Mouse (Mus musculus): ENCODE results near the gene Best2. TPM values are rescaled to one million over a fixed set of nuclear protein-coding genes. Genes with fewer than 3 reads are reported as not detected.

Gene Best2
- not detected for total RNA-seq (2023)

GRCm38 (mm10) chr8:85014431-85014830 is at the start of gene Best2:
TSS of gene Best2 (minus strand) at chr8:85014531.

GRCm38 (mm10) chr8:85059879-85060616 is 45.7 kb upstream of the Best2 start, which contains the start of gene Fbxw9:
TSS of gene Fbxw9 (plus strand) at chr8:85060055.

GRCm38 (mm10) chr8:85036718-85037365 is 22.5 kb upstream of the Best2 start, which contains the start of gene Tnpo2:
TSS of gene Tnpo2 (plus strand) at chr8:85036915.

DNA sequence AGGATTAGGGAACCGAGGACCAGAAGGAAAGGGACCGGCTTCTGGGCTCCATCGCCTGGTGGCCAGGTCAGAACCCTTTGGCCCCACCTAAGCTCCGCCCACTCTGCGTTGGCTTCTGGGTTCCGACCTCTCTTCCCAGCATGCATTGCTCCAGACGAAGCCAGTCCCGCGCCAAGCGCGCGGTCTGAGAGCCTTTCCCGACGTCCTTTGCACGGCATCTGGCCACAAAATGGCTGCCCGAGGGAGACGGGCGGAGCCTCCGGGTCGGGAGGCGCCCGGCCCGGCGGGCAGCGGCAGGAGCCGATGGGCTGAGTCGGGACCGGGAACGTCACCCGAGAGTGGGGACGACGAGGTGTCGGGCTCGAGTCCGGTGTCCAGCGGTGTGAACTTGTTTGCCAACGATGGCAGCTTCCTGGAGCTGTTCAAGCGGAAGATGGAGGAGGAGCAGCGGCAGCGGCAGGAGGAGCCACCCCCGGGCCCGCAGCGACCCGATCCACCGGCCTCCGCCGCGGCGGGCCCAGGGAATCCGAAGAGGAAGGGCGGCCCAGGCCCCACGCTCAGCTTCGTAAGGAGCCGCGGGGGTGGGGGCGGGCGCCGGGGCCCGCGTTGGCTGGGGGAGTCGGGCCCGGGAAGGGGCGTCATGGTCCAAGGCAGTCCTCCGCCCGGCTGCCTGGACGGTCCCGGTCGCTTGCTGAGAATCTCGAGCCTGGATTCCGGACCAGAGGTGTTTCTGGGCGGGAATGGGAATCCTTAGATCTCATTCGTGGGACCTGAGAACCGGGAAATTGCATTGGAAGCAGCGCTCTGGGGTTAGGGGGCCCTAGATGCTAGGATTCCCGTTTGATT is 12.6 kb upstream of the Best2 start, which contains the start of gene Trir:
Gene Trir, plus strand, starts transcription at position 154 of the 846 bp plus-strand sequence.

GRCm38 (mm10) chr8:85025098-85025932 is 11.0 kb upstream of the Best2 start, which contains the start of gene Asna1:
TSS of gene Asna1 (minus strand) at chr8:85025281.

DNA sequence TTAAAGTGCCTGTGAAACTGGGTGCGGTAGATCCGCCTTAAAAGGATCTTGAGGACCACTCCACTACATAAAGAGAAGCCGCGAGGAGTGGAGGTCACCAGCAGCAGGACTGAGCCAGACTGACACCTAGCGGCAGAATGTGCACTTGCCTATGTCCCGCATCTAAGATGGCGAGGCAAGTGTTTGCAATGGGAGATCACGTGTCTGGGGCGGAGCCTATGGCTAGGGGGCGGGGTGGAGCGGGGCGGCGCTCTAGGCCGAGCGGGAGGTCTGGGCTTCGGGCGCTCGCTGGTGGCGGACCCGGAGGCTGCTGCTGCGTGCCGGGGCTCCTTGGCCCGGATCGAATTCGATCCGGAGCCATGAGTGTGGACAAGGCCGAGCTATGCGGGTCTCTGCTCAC is 24.0 kb downstream of the Best2 start, which contains the start of gene Hook2:
Gene Hook2, plus strand, starts transcription at position 255 of the 400 bp plus-strand sequence.

DNA sequence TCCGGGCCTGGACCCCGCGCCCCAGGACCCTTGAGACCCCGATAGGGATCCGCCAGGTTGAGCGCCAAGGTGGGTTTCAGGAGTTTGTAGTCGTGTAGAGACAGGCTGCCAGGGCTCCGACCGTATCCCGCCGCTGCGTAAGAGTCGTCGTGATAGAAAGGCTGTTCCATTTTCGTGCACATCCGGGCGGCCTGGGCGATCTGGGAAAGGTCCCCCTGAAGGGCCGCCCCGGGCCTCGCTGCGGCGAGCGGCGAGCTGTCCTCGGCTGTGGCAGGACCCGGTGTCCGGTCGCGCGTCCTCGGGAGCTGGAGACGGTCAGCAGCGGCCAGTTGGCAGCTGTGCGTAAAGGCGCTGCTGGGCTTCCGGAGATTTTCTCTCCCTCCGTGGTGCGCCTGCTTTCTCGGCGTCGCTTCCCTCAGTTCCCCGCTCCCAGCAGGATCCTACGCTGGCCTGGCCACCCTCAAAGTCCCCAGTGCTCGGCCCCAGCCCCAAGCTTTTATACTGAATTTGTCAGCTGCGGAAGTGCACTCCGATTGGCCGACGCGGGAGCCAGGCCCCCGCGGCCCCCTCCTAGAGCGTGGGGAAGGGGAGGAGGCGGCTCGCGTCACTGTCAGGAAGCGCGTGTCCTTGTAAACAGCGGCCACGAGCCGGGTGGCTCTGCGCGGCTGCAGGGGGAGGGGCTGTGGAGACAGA is 35.9 kb downstream of the Best2 start, which contains the start of gene Junb:
Gene Junb, minus strand, starts transcription at position 471 of the 693 bp plus-strand sequence.

DNA sequence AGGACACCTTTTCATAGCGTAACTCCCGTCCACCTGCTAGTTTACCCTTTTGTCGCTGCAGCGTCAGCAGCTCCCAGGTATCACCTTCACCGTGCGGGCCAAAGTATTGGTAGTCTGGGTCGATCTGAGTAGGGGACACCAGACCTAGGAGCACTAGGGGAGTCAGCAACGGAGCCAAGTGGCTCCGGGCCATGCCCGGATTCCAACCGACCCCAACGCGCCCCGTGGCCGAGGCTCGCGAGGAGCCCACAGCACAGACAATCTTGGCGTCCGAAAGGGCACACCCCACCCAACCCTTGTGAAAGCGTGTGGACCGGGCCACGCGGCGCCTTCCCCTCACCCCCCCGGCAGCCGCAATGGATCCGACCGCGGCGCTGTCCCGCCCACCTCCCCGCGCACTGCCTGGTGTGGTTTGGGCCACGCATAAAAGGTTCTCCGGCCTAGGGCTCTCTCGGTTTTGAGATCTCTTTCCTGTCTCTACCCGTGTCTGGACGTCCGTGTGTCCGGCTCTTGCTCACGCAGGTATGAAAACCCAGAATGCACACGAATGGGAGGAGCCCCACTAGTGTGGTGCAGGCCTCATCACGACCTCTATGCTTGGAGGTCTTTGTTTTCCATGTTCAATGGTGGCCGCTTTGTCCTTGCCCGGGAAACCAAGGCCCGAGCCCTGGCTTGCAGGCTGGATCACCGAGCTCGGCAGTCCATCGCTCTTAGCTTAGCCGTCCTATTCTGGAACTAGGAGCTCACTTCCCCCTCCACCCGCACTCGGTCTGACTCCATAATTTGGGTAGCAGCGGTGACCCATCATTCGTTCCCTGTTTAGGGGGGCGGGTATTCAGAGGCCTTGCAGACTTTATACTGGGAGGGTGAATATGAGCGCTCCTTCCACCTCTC is 44.8 kb downstream of the Best2 start, which contains the start of the genes Gm49661, Prdx2 and Rnaseh2a:
Gene Gm49661, minus strand, starts transcription at position 193 of the 894 bp plus-strand sequence.
Gene Prdx2, plus strand, starts transcription at position 347 of the 894 bp plus-strand sequence.
Gene Rnaseh2a, minus strand, starts transcription at position 527 of the 894 bp plus-strand sequence.

Other genes with a start within 250 kb of the Best2 start
- 10 to 100 TPM; 22.4 to 35.3 TPM for gene Nfix, start 214.2 kb downstream of the Best2 start, total RNA-seq (2023)
- gene Dand5, start 191.7 kb downstream of the Best2 start, total RNA-seq (2023): 1 to 10 TPM; 1.2 to 1.9 TPM
- gene Gadd45gip1, start 183.0 kb downstream of the Best2 start, total RNA-seq (2023): 1 to 10 TPM; 6.7 to 9.4 TPM
- gene Rad23a, start 173.9 kb downstream of the Best2 start, total RNA-seq (2023): 10 to 100 TPM; 45.1 to 61.6 TPM
- 100 to 1,000 TPM; 331 to 384 TPM for gene Calr, start 167.6 kb downstream of the Best2 start, total RNA-seq (2023)
- 10 to 100 TPM; 27.1 to 36.2 TPM for gene Farsa, start 157.5 kb downstream of the Best2 start, total RNA-seq (2023)
- 10 to 100 TPM; 14.8 to 20.6 TPM for gene Syce2, start 142.4 kb downstream of the Best2 start, total RNA-seq (2023)
- 10 to 100 TPM in 1 of 2 experiments, 1 to 10 TPM in 1; 9.6 to 11.3 TPM for gene Gcdh, start 120.6 kb downstream of the Best2 start, total RNA-seq (2023)
- 10 to 100 TPM; 21.1 to 28.8 TPM for gene Klf1, start 112.6 kb downstream of the Best2 start, total RNA-seq (2023)
- 10 to 100 TPM; 20.0 to 24.8 TPM for gene Dnase2a, start 106.0 kb downstream of the Best2 start, total RNA-seq (2023)
- not detected for gene Mast1, start 77.2 kb downstream of the Best2 start, total RNA-seq (2023)
- not detected for gene Rtbdn, start 67.5 kb downstream of the Best2 start, total RNA-seq (2023)
- not detected for gene Gm49661, start 45.1 kb downstream of the Best2 start, total RNA-seq (2023)
- gene Prdx2, start 44.9 kb downstream of the Best2 start, total RNA-seq (2023): 100 to 1,000 TPM; 117 to 203 TPM
- gene Rnaseh2a, start 44.8 kb downstream of the Best2 start, total RNA-seq (2023): 10 to 100 TPM; 35.2 to 37.9 TPM
- gene Junb, start 35.8 kb downstream of the Best2 start, total RNA-seq (2023): 1,000 to 10,000 TPM; 1,182 to 1,374 TPM
- gene Hook2, start 23.9 kb downstream of the Best2 start, total RNA-seq (2023): 1 to 10 TPM in 1 of 2 experiments, under 1 TPM in 1; 0.83 to 1.1 TPM
- gene Asna1, start 10.8 kb upstream of the Best2 start, total RNA-seq (2023): 10 to 100 TPM; 56.3 to 62.0 TPM
- gene Trir, start 12.3 kb upstream of the Best2 start, total RNA-seq (2023): 100 to 1,000 TPM; 154 TPM
- 10 to 100 TPM; 34.3 to 53.0 TPM for gene Tnpo2, start 22.4 kb upstream of the Best2 start, total RNA-seq (2023)
- 1 to 10 TPM; 4.8 to 6.4 TPM for gene Fbxw9, start 45.5 kb upstream of the Best2 start, total RNA-seq (2023)
- gene Gm5741, start 53.5 kb upstream of the Best2 start, total RNA-seq (2023): not detected
- 10 to 100 TPM; 35.8 to 38.4 TPM for gene Dhps, start 57.2 kb upstream of the Best2 start, total RNA-seq (2023)
- gene Wdr83os, start 66.2 kb upstream of the Best2 start, total RNA-seq (2023): 10 to 100 TPM; 36.7 TPM
- 10 to 100 TPM; 12.1 to 19.5 TPM for gene Wdr83, start 66.8 kb upstream of the Best2 start, total RNA-seq (2023)
- gene Man2b1, start 68.7 kb upstream of the Best2 start, total RNA-seq (2023): 100 to 1,000 TPM; 291 to 306 TPM
- gene Zfp791, start 108.6 kb upstream of the Best2 start, total RNA-seq (2023): not detected
- gene Cks1brt, start 137.4 kb upstream of the Best2 start, total RNA-seq (2023): not detected
- gene Olfr371, start 211.5 kb upstream of the Best2 start, total RNA-seq (2023): not detected